Mouse (Mus musculus) cerebellum, postnatal 4 days (tissue): ENCODE data around the gene Gm11032.
"Not testable (repeated sequence)": the region's sequence is repeated elsewhere in the genome, so short reads cannot be mapped to it uniquely, and the experiment has no call there.

Experiments
- DNase-seq, 2 experiments: peaks; one replicate each; pipeline ENCODE4 v3.0.0; 2022; ENCODE audit warnings: low spot score in 2 of 2, mixed read lengths in 1 of 2

The Gm11032 gene

GRCm38 (mm10) chr11:4625931-4626330 lies 6.1 kb downstream of the Gm11032 start:
- DNase-seq = no peak

- DNase-seq = no peak
Observed at GRCm38 (mm10) chr11:4627636-4628035, 7.8 kb downstream of the Gm11032 start.

- no peak for DNase-seq
Observed at GRCm38 (mm10) chr11:4629861-4630280, 10.0 kb downstream of the Gm11032 start.

- no peak for DNase-seq
Observed at GRCm38 (mm10) chr11:4633420-4633819, 13.6 kb downstream of the Gm11032 start.

- no peak for DNase-seq
Observed at GRCm38 (mm10) chr11:4634395-4634794, 14.5 kb downstream of the Gm11032 start.

- DNase-seq = no peak
Observed at GRCm38 (mm10) chr11:4636782-4637342, 17.0 kb downstream of the Gm11032 start.

- DNase-seq = peak; percentile 75 to 83
Observed at GRCm38 (mm10) chr11:4637534-4638234, 17.8 kb downstream of the Gm11032 start, which contains the start of gene Ascc2. Gene Ascc2 (plus strand): TSS chr11:4637747.

- no peak for DNase-seq
Observed at GRCm38 (mm10) chr11:4638261-4638660, 18.4 kb downstream of the Gm11032 start.

GRCm38 (mm10) chr11:4641185-4641584 lies 21.3 kb downstream of the Gm11032 start:
- no peak for DNase-seq

GRCm38 (mm10) chr11:4643722-4644121 lies 23.9 kb downstream of the Gm11032 start:
- DNase-seq = no peak

GRCm38 (mm10) chr11:4645180-4645579 lies 25.3 kb downstream of the Gm11032 start:
- DNase-seq = not testable (repeated sequence)

GRCm38 (mm10) chr11:4646409-4646808 lies 26.5 kb downstream of the Gm11032 start:
- no peak for DNase-seq

- DNase-seq = no peak
Observed at GRCm38 (mm10) chr11:4659818-4660217, 40.0 kb downstream of the Gm11032 start.

- DNase-seq = no peak
Observed at GRCm38 (mm10) chr11:4660309-4661025, 40.6 kb downstream of the Gm11032 start.

GRCm38 (mm10) chr11:4661324-4661723 lies 41.5 kb downstream of the Gm11032 start:
- DNase-seq = no peak

- peak in 1 of 2 experiments; percentile 40 for DNase-seq
Observed at GRCm38 (mm10) chr11:4661871-4662495, 42.1 kb downstream of the Gm11032 start.

- no peak for DNase-seq
Observed at GRCm38 (mm10) chr11:4662496-4662878, 42.6 kb downstream of the Gm11032 start.
